Mouse (Mus musculus): ENCODE data around the gene Hist1h3f. TPM values are rescaled to one million over a fixed set of nuclear protein-coding genes. Genes with fewer than 3 reads are reported as not detected.

Hist1h3f gene
- total and polyA plus RNA-seq, 3 experiments = 1.8 to 125 (median 96.8) TPM

GRCm38 (mm10) chr13:23501511-23501910, 42.3 kb upstream of the Hist1h3f start:
- Histone ChIP-seq H3K4me1 (ENCODE audit: insufficient read depth, low read depth, low read length) (peaks cover 52% of the 10 kb centered on the region), H3K27me3 (ENCODE audit: insufficient read depth, low read length) (peaks cover 6% of the 10 kb centered on the region; the same call in 1 of the 2 replicates), H3K9me3 (replicated peaks) (no peaks in the 10 kb centered on the region), H3K4me3 (ENCODE audit: low read depth, low read length) (no peak overlapping the region; the same call in 1 of the 2 replicates), H3K36me3 (replicated peaks) (no peaks in the 10 kb centered on the region)
- TF ChIP-seq POLR2AphosphoS5 (IDR thresholded peaks at IDR 0.05; ENCODE audit: insufficient replicate concordance, low read depth, low read length) = no peak
- TF ChIP-seq TAL1 (conservative IDR thresholded peaks at IDR 0.05; ENCODE audit: low read depth, low read length) = no peak
- TF ChIP-seq GATA2 (IDR thresholded peaks at IDR 0.05; ENCODE audit: borderline replicate concordance, low read depth, low read length) = no peak
- no peak for TF ChIP-seq CTCF (IDR thresholded peaks at IDR 0.05; ENCODE audit: low read depth, low read length)
- TF ChIP-seq GATA1 (IDR thresholded peaks at IDR 0.05; ENCODE audit: borderline replicate concordance, low read length) = no peak
- no peak for DNase-seq (ENCODE audit: low spot score)
- no peak for ATAC-seq (ENCODE audit: extremely low read depth, insufficient number of reproducible peaks, low FRiP score, poor library complexity, severe bottlenecking)

GRCm38 (mm10) chr13:23502031-23502567, 41.8 kb upstream of the Hist1h3f start:
- ATAC-seq (ENCODE audit: extremely low read depth, insufficient number of reproducible peaks, low FRiP score, poor library complexity, severe bottlenecking) = no peak
- Histone ChIP-seq H3K4me3 (ENCODE audit: low read depth, low read length) (no peak overlapping the region), H3K9me3 (replicated peaks) (no peaks in the 10 kb centered on the region), H3K27me3 (ENCODE audit: insufficient read depth, low read length) (peaks cover 2% of the 10 kb centered on the region; the same call in 1 of the 2 replicates), H3K36me3 (replicated peaks) (no peaks in the 10 kb centered on the region), H3K4me1 (ENCODE audit: insufficient read depth, low read depth, low read length) (peaks cover 56% of the 10 kb centered on the region)
- TF ChIP-seq CTCF (IDR thresholded peaks at IDR 0.05; ENCODE audit: low read depth, low read length) = no peak
- TF ChIP-seq GATA2 (IDR thresholded peaks at IDR 0.05; ENCODE audit: borderline replicate concordance, low read depth, low read length) = no peak
- TF ChIP-seq TAL1 (conservative IDR thresholded peaks at IDR 0.05; ENCODE audit: low read depth, low read length) = no peak
- TF ChIP-seq GATA1 (IDR thresholded peaks at IDR 0.05; ENCODE audit: borderline replicate concordance, low read length) = no peak
- TF ChIP-seq POLR2AphosphoS5 (IDR thresholded peaks at IDR 0.05; ENCODE audit: insufficient replicate concordance, low read depth, low read length) = no peak
- no peak for DNase-seq (ENCODE audit: low spot score)

- TF ChIP-seq GATA1 (IDR thresholded peaks at IDR 0.05; ENCODE audit: borderline replicate concordance, low read length) (no peak), POLR2AphosphoS5 (IDR thresholded peaks at IDR 0.05; ENCODE audit: insufficient replicate concordance, low read depth, low read length) (no peak), CTCF (IDR thresholded peaks at IDR 0.05; ENCODE audit: low read depth, low read length) (no peak), TAL1 (conservative IDR thresholded peaks at IDR 0.05; ENCODE audit: low read depth, low read length) (no peak), GATA2 (IDR thresholded peaks at IDR 0.05; ENCODE audit: borderline replicate concordance, low read depth, low read length) (no peak)
- no peak overlapping the region for H3K4me3 ChIP-seq (ENCODE audit: low read depth, low read length)
- ATAC-seq (ENCODE audit: extremely low read depth, insufficient number of reproducible peaks, low FRiP score, poor library complexity, severe bottlenecking) = no peak
Measured at GRCm38 (mm10) chr13:23502916-23503315, 40.9 kb upstream of the Hist1h3f start.

GRCm38 (mm10) chr13:23503797-23504196, 40.1 kb upstream of the Hist1h3f start:
- Histone ChIP-seq H3K36me3 (replicated peaks) (no peaks in the 10 kb centered on the region), H3K4me3 (ENCODE audit: low read depth, low read length) (no peak overlapping the region; the same call in 1 of the 2 replicates), H3K27me3 (ENCODE audit: insufficient read depth, low read length) (no peaks in the 10 kb centered on the region), H3K4me1 (ENCODE audit: insufficient read depth, low read depth, low read length) (peaks cover 56% of the 10 kb centered on the region), H3K9me3 (replicated peaks) (no peaks in the 10 kb centered on the region)
- DNase-seq (ENCODE audit: low spot score) = no peak
- ATAC-seq (ENCODE audit: extremely low read depth, insufficient number of reproducible peaks, low FRiP score, poor library complexity, severe bottlenecking) = no peak
- no peak for TF ChIP-seq GATA2 (IDR thresholded peaks at IDR 0.05; ENCODE audit: borderline replicate concordance, low read depth, low read length)
- no peak for TF ChIP-seq GATA1 (IDR thresholded peaks at IDR 0.05; ENCODE audit: borderline replicate concordance, low read length)
- no peak for TF ChIP-seq TAL1 (conservative IDR thresholded peaks at IDR 0.05; ENCODE audit: low read depth, low read length)
- no peak for TF ChIP-seq CTCF (IDR thresholded peaks at IDR 0.05; ENCODE audit: low read depth, low read length)
- no peak for TF ChIP-seq POLR2AphosphoS5 (IDR thresholded peaks at IDR 0.05; ENCODE audit: insufficient replicate concordance, low read depth, low read length)

More at GRCm38 (mm10) chr13:23502916-23503315, 40.9 kb upstream of the Hist1h3f start:
- no peak for DNase-seq (ENCODE audit: low spot score)
- Histone ChIP-seq H3K4me1 (ENCODE audit: insufficient read depth, low read depth, low read length) (peaks cover 58% of the 10 kb centered on the region), H3K36me3 (replicated peaks) (no peaks in the 10 kb centered on the region), H3K27me3 (ENCODE audit: insufficient read depth, low read length) (no peaks in the 10 kb centered on the region), H3K9me3 (replicated peaks) (no peaks in the 10 kb centered on the region)

- peaks cover 57% of the 10 kb centered on the region for H3K4me1 ChIP-seq (ENCODE audit: insufficient read depth, low read depth, low read length)
- no peaks in the 10 kb centered on the region for H3K27me3 ChIP-seq (ENCODE audit: insufficient read depth, low read length)
- no peaks in the 10 kb centered on the region for H3K36me3 ChIP-seq (replicated peaks)
- H3K4me3 ChIP-seq (ENCODE audit: low read depth, low read length) = peak overlapping the region; percentile 70
- DNase-seq (ENCODE audit: low spot score) (no peak), ATAC-seq (ENCODE audit: extremely low read depth, insufficient number of reproducible peaks, low FRiP score, poor library complexity, severe bottlenecking) (no peak)
- TF ChIP-seq TAL1 (conservative IDR thresholded peaks at IDR 0.05; ENCODE audit: low read depth, low read length) = no peak
- no peak for TF ChIP-seq GATA2 (IDR thresholded peaks at IDR 0.05; ENCODE audit: borderline replicate concordance, low read depth, low read length)
- no peak for TF ChIP-seq CTCF (IDR thresholded peaks at IDR 0.05; ENCODE audit: low read depth, low read length)
- TF ChIP-seq GATA1 (IDR thresholded peaks at IDR 0.05; ENCODE audit: borderline replicate concordance, low read length) = no peak
- no peaks in the 10 kb centered on the region for H3K9me3 ChIP-seq (replicated peaks)
Measured at GRCm38 (mm10) chr13:23505662-23506345, 38.0 kb upstream of the Hist1h3f start.

- Histone ChIP-seq H3K4me3 (ENCODE audit: low read depth, low read length) (peak overlapping the region; percentile 70; the same call in 1 of the 2 replicates), H3K27me3 (ENCODE audit: insufficient read depth, low read length) (no peaks in the 10 kb centered on the region), H3K36me3 (replicated peaks) (no peaks in the 10 kb centered on the region), H3K4me1 (ENCODE audit: insufficient read depth, low read depth, low read length) (peaks cover 59% of the 10 kb centered on the region), H3K9me3 (replicated peaks) (no peaks in the 10 kb centered on the region)
- TF ChIP-seq GATA1 (IDR thresholded peaks at IDR 0.05; ENCODE audit: borderline replicate concordance, low read length) (no peak), POLR2AphosphoS5 (IDR thresholded peaks at IDR 0.05; ENCODE audit: insufficient replicate concordance, low read depth, low read length) (no peak), GATA2 (IDR thresholded peaks at IDR 0.05; ENCODE audit: borderline replicate concordance, low read depth, low read length) (no peak), TAL1 (conservative IDR thresholded peaks at IDR 0.05; ENCODE audit: low read depth, low read length) (no peak), CTCF (IDR thresholded peaks at IDR 0.05; ENCODE audit: low read depth, low read length) (no peak)
- ATAC-seq (ENCODE audit: extremely low read depth, insufficient number of reproducible peaks, low FRiP score, poor library complexity, severe bottlenecking) (peak; percentile 15; the same call in 1 of the 2 replicates), DNase-seq (ENCODE audit: low spot score) (no peak)
Measured at GRCm38 (mm10) chr13:23506351-23506750, 37.5 kb upstream of the Hist1h3f start.

Measured in G1E (cell line).